Mouse (Mus musculus) CH12.LX (cell line): ENCODE results near the gene Rev3l. TPM values are rescaled to one million over a fixed set of nuclear protein-coding genes. Genes with fewer than 3 reads are reported as not detected.

Source experiments
- DNase-seq: peaks from one replicate; pipeline ENCODE4 v3.0.0-alpha.2; 2013; ENCODE audit errors: extremely low read depth
- H3K27ac ChIP-seq: 2 replicates; pipeline ENCODE4 v1.5.1; 2012; ENCODE audit warnings: low read depth, mild to moderate bottlenecking, control low read depth, moderate library complexity; ENCODE audit not compliant: insufficient read depth
- H3K27me3 ChIP-seq: replicated peaks from 2 replicates; pipeline ENCODE3; 2012; ENCODE audit warnings: inconsistent platforms
- H3K36me3 ChIP-seq, 2 experiments: replicated peaks in 1 of 2; 2 replicates each; pipeline versions ENCODE3 to v1.6.1; 2012; ENCODE audit warnings: inconsistent platforms in 1 of 2, low read length in 1 of 2, mild to moderate bottlenecking in 1 of 2, mixed read lengths in 1 of 2, moderate library complexity in 1 of 2; ENCODE audit not compliant: control insufficient read depth in 1 of 2, insufficient read depth in 1 of 2
- H3K4me1 ChIP-seq, 2 experiments: 2 replicates each; pipeline ENCODE4 v1.6.1; 2012; ENCODE audit warnings: inconsistent platforms in 1 of 2, moderate library complexity in 1 of 2; ENCODE audit not compliant: insufficient read depth in 2 of 2, control insufficient read depth in 1 of 2
- H3K4me2 ChIP-seq: 2 replicates; pipeline ENCODE4 v1.6.1; 2012; ENCODE audit warnings: low read depth, mild to moderate bottlenecking, control low read depth; ENCODE audit not compliant: poor library complexity, insufficient read depth, severe bottlenecking
- H3K4me3 ChIP-seq, 3 experiments: fragments of 150-350 bp in 1 of 3; sonication (generic) in 1 of 3; replicated peaks in 1 of 3; 2 replicates each; pipeline versions ENCODE3 to v1.5.1; 2011 to 2012; ENCODE audit warnings: low read depth in 2 of 3, low read length in 2 of 3, mild to moderate bottlenecking in 2 of 3, moderate library complexity in 2 of 3, control low read depth in 1 of 3, improper control_type of control experiment in 1 of 3, inconsistent platforms in 1 of 3, mixed read lengths in 1 of 3; ENCODE audit not compliant: poor library complexity in 1 of 3
- H3K79me2 ChIP-seq: replicated peaks from 2 replicates; pipeline ENCODE4 v1.6.1; 2012; ENCODE audit warnings: mild to moderate bottlenecking, moderate library complexity; ENCODE audit not compliant: control insufficient read depth, poor library complexity, insufficient read depth, severe bottlenecking; ENCODE audit errors: extremely low read depth
- H3K9ac ChIP-seq: 2 replicates; pipeline ENCODE4 v1.6.1; 2012; ENCODE audit warnings: low read depth, mild to moderate bottlenecking, control low read depth, moderate library complexity; ENCODE audit not compliant: insufficient read depth
- H3K9me3 ChIP-seq: replicated peaks from 2 replicates; pipeline ENCODE3; 2012; ENCODE audit warnings: low read length, inconsistent platforms, mixed read lengths
- BHLHE40 ChIP-seq: IDR thresholded peaks from 2 replicates; pipeline ENCODE4 v1.6.1; 2011; ENCODE audit warnings: mild to moderate bottlenecking, low read depth, low read length, improper control_type of control experiment
- CHD1 ChIP-seq: IDR thresholded peaks from 2 replicates; pipeline ENCODE4 v1.6.1; 2012; ENCODE audit warnings: low read depth, low read length, improper control_type of control experiment, inconsistent platforms
- CTCF ChIP-seq, 2 experiments: IDR thresholded peaks in 1 of 2; conservative IDR thresholded peaks in 1 of 2; 2 replicates each; pipeline ENCODE4 v1.5.1; 2011 to 2012; ENCODE audit warnings: low read depth in 2 of 2, low read length in 2 of 2, improper control_type of control experiment in 1 of 2, inconsistent platforms in 1 of 2, mild to moderate bottlenecking in 1 of 2, moderate library complexity in 1 of 2
- E2F4 ChIP-seq: IDR thresholded peaks from 2 replicates; pipeline ENCODE4 v1.6.1; 2011; ENCODE audit warnings: low read depth, low read length, improper control_type of control experiment; ENCODE audit not compliant: insufficient replicate concordance
- ELF1 ChIP-seq: IDR thresholded peaks from 2 replicates; pipeline ENCODE4 v1.6.1; 2014; ENCODE audit warnings: low read depth, mild to moderate bottlenecking, inconsistent platforms, low read length, improper control_type of control experiment
- HCFC1 ChIP-seq: IDR thresholded peaks from 2 replicates; pipeline ENCODE4 v1.6.1; 2012; ENCODE audit warnings: low read depth, mild to moderate bottlenecking, inconsistent platforms, low read length, improper control_type of control experiment
- IRF4 ChIP-seq: IDR thresholded peaks from 2 replicates; pipeline ENCODE4 v1.6.1; 2014; ENCODE audit warnings: low read depth, mild to moderate bottlenecking, inconsistent platforms, low read length, improper control_type of control experiment
- KAT2A ChIP-seq: IDR thresholded peaks from 2 replicates; pipeline ENCODE4 v1.6.1; 2012; ENCODE audit warnings: low read length, improper control_type of control experiment, inconsistent platforms; ENCODE audit not compliant: insufficient replicate concordance
- MEF2A ChIP-seq: IDR thresholded peaks from 2 replicates; pipeline ENCODE4 v1.6.1; 2014; ENCODE audit warnings: low read depth, mild to moderate bottlenecking, inconsistent platforms, low read length, improper control_type of control experiment, borderline replicate concordance
- MXI1 ChIP-seq: IDR thresholded peaks from 2 replicates; pipeline ENCODE4 v1.6.1; 2011; ENCODE audit warnings: mild to moderate bottlenecking, low read depth, low read length, improper control_type of control experiment
- MYC ChIP-seq: IDR thresholded peaks from 2 replicates; pipeline ENCODE4 v1.6.1; 2011; ENCODE audit warnings: low read depth, mild to moderate bottlenecking, improper control_type of control experiment, low read length
- NELFE ChIP-seq: IDR thresholded peaks from 2 replicates; pipeline ENCODE4 v1.6.1; 2011; ENCODE audit warnings: low read depth, low read length, improper control_type of control experiment
- NRF1 ChIP-seq: IDR thresholded peaks from 2 replicates; pipeline ENCODE4 v1.6.1; 2014; ENCODE audit warnings: low read depth, mild to moderate bottlenecking, inconsistent platforms, low read length, improper control_type of control experiment, moderate library complexity
- PAX5 ChIP-seq: IDR thresholded peaks from 2 replicates; pipeline ENCODE4 v1.6.1; 2012; ENCODE audit warnings: low read length, inconsistent platforms, mixed read lengths
- POLR2A ChIP-seq: IDR thresholded peaks from 2 replicates; pipeline ENCODE4 v1.6.1; 2011; ENCODE audit warnings: low read depth, mild to moderate bottlenecking, improper control_type of control experiment, low read length
- POLR2AphosphoS2 ChIP-seq: IDR thresholded peaks from 2 replicates; pipeline ENCODE4 v1.6.1; 2011; ENCODE audit warnings: low read depth, low read length, improper control_type of control experiment
- RAD21 ChIP-seq: IDR thresholded peaks from 2 replicates; pipeline ENCODE4 v1.6.1; 2011; ENCODE audit warnings: low read depth, mild to moderate bottlenecking, low read length, improper control_type of control experiment, moderate library complexity
- SIN3A ChIP-seq: IDR thresholded peaks from 2 replicates; pipeline ENCODE4 v1.6.1; 2012; ENCODE audit warnings: low read length, improper control_type of control experiment, inconsistent platforms
- SMC3 ChIP-seq: IDR thresholded peaks from 2 replicates; pipeline ENCODE4 v1.6.1; 2011; ENCODE audit warnings: low read depth, low read length, improper control_type of control experiment
- TBP ChIP-seq: conservative IDR thresholded peaks from 2 replicates; pipeline ENCODE4 v1.6.1; 2011; ENCODE audit warnings: low read depth, low read length, improper control_type of control experiment
- UBTF ChIP-seq: IDR thresholded peaks from 2 replicates; pipeline ENCODE4 v1.6.1; 2012; ENCODE audit warnings: low read depth, mild to moderate bottlenecking, inconsistent platforms, low read length, improper control_type of control experiment, moderate library complexity
- ZMIZ1 ChIP-seq: IDR thresholded peaks from 2 replicates; pipeline ENCODE4 v1.6.1; 2012; ENCODE audit warnings: low read depth, mild to moderate bottlenecking, inconsistent platforms, low read length, improper control_type of control experiment
- dilution Hi-C: fragments of 300-500 bp; cut with MboI; formaldehyde crosslinking; loops from 2 replicates; pipeline ENCODE4 v1.14.3; 2020; ENCODE audit warnings: low sequenced_read_pairs; ENCODE audit not compliant: extremely low pct_unique_long_range_greater_than_20kb, extremely low pct_ligation_motif_present
- in situ Hi-C: fragments of 300-500 bp; cut with MboI; formaldehyde crosslinking; loops from 3 replicates; pipeline ENCODE4 v1.14.3; 2019; ENCODE audit warnings: low sequenced_read_pairs, low pct_ligation_motif_present, low pct_unique_long_range_greater_than_20kb, mixed read lengths
- polyA plus RNA-seq: library from polyadenylated mRNA; unstranded; fragments of >175 nt; gene quantifications from 2 replicates; pipeline ENCODE4 v1.2.1, GENCODE M21; 2012; ENCODE audit warnings: low read depth; ENCODE audit not compliant: insufficient read length
- total RNA-seq, 2 experiments: library from RNA; depleted of rRNA; stranded (reverse); fragments of 300-350 nt in 1 of 2; fragments of >200 nt in 1 of 2; gene quantifications; 2 replicates each; pipeline ENCODE4 v1.2.3; 2012 to 2014

The Rev3l gene
- total and polyA plus RNA-seq, 3 experiments: 11.0 to 18.0 (median 13.9) TPM

DNA sequence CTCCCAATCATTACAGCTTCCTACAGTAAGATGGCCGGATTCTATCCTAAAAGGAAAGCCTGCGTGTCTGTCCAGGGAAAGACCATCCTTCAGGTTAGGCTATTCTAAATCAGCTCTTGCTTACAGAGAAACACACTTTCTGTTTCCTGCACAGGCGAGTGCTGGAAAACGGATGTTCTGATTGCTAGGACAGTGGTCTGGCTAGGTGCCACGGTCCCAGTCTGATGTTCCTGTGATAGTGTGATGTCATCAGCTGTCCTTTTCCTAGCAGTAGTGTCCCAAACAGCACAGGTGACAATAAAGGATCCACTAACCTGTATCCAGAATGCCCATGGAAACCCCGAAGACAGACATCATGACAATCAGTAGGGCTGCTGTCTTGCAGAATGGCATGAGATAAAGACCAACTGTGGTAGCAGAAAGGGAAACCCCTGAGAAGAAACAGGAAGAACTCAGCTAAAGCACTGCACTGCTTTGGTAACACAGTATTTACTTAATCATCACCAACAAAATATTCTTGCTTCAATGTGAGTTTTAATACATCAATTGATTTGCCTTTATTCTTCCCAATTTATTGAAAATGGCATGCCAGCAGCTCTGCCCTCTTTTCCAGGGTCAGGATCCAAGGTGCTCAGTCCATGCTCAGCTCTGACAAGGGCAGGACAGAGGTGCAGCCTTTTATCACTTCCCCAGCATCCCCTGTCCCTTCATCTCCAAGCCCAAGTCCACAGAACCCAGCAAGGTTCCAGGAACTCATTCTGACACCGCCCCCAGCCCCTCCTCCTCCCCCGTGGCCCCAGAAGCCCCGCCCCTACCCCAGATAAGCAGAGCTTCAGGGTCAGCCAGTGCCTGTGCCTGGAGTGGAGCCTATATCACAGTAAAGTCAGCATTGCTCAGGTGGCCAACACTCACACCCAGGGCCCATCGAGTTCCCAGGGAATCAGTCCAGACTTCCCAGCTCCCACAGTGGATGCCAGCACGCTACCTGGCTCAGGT, 162.1 kb downstream of the Rev3l start:
- Histone ChIP-seq H3K79me2 (no peaks in the 10 kb centered on the region), H3K4me3 (no peak overlapping the region), H3K4me1 (peaks cover 5 to 30% of the 10 kb centered on the region in 2 experiments), H3K4me2 (peak overlapping the region; percentile 21; the same call in 1 of the 2 replicates), H3K36me3 (peaks cover 0 to 2% of the 10 kb centered on the region in 2 experiments), H3K27ac (no peak overlapping the region), H3K9me3 (no peaks in the 10 kb centered on the region), H3K27me3 (no peaks in the 10 kb centered on the region), H3K9ac (no peak overlapping the region)
- dilution Hi-C loops: no loop called here
- TF ChIP-seq E2F4 (no peak), NELFE (no peak), POLR2A (no peak), PAX5 (no peak), CHD1 (no peak)
- DNase-seq: no peak
- in situ Hi-C loops: no loop called here

DNA sequence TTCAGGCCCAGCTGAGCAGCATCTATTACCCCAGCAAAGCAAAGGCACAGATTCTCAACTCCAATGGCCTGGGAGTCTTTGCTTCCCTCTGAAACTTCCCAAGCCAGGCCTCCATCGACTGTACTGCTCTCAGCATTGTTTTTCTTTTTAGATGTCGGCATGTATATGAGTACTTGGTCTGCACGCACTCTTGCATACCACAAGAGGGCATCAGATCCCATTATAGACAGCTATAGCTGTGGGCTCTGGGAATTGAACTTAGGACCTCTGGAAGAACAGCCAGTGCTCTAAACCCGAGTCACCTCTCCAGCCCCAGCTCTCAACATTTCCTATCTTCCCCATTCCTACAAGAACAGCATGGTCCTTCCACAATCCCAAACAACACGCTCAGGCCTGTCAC, 164.6 kb downstream of the Rev3l start:
- H3K9ac ChIP-seq: no peak overlapping the region
- peaks cover 5 to 30% of the 10 kb centered on the region in 2 experiments for H3K4me1 ChIP-seq
- H3K4me3 ChIP-seq: no peak overlapping the region
- no peak overlapping the region for H3K27ac ChIP-seq
- H3K36me3 ChIP-seq: peaks cover 0 to under 1% of the 10 kb centered on the region in 2 experiments
- H3K9me3 ChIP-seq: no peaks in the 10 kb centered on the region
- TF ChIP-seq RAD21: peak; percentile 35
- no peak for TF ChIP-seq SIN3A
- TF ChIP-seq BHLHE40: no peak
- peak; percentile 34 to 58; a peak in 3 of 4 replicates for TF ChIP-seq CTCF (conservative IDR thresholded peaks at IDR 0.05 in 1 of 2, IDR thresholded peaks at IDR 0.05 in 1 of 2; ENCODE audit: low read depth in 2 of 2, low read length in 2 of 2)
- peak; percentile 38 for TF ChIP-seq SMC3
- dilution Hi-C loops: no loop called here
- in situ Hi-C loops: no loop called here
- no peak overlapping the region for H3K4me2 ChIP-seq
- no peaks in the 10 kb centered on the region for H3K79me2 ChIP-seq
- no peak for DNase-seq
- H3K27me3 ChIP-seq: no peaks in the 10 kb centered on the region

DNA sequence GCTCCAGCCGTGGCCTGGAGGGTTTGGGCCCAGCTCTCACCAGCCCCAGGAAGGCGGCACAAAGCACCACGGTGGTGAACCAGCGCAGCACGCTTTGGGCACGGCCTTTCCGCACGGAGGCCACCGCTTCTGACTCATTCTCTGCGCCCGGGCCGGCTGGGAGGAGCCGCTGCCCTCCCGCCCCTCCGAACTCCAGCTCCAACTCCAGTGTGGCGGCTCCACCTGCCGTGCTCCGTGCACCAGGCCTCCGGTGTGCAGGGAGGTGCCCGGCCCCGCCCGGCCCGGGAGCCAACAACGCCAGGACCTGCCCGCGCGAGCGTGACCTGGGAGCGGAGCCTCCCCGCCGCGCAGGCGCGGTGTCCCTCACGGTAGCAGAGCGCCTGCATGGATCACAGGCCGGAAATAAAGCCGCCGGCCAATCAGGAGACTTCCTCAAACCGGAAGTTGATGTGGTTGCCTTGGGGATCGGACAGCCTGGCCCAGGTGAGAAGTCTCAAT, 167.0 kb downstream of the Rev3l start, which contains the start of gene Mfsd4b4:
Gene Mfsd4b4, minus strand, starts transcription at position 365 of the 498 bp plus-strand sequence.
- Histone ChIP-seq H3K4me3 (peak within 1 kb of the TSS; percentile 49 to 74 (median 64)), H3K36me3 (no peaks in the 10 kb centered on the region), H3K79me2 (no peaks in the 10 kb centered on the region), H3K9me3 (no peaks in the 10 kb centered on the region), H3K4me2 (no peak within 1 kb of the TSS), H3K9ac (peak within 1 kb of the TSS; percentile 51), H3K27me3 (no peaks in the 10 kb centered on the region), H3K27ac (no peak within 1 kb of the TSS), H3K4me1 (peaks cover under 1 to 18% of the 10 kb centered on the region in 2 experiments; a peak in 3 of 4 replicates)
- in situ Hi-C loops: no loop called here
- dilution Hi-C loops: no loop called here
- DNase-seq: peak; percentile 76
- TF ChIP-seq SIN3A (peak; percentile 63), TBP (no peak), ELF1 (peak; percentile 63; the same call in 1 of the 2 replicates), BHLHE40 (no peak), UBTF (0 out of 2 replicates have a peak, but pooled peaks have one; percentile 38), HCFC1 (peak; percentile 62), IRF4 (0 out of 2 replicates have a peak, but pooled peaks have one; percentile 15), RAD21 (no peak), MEF2A (no peak), KAT2A (no peak), MYC (peak; percentile 15; the same call in 1 of the 2 replicates), POLR2AphosphoS2 (no peak), NRF1 (peak; percentile 89), ZMIZ1 (0 out of 2 replicates have a peak, but pooled peaks have one; percentile 32), MXI1 (peak; percentile 60; the same call in 1 of the 2 replicates), NELFE (peak; percentile 71)
